Mouse (Mus musculus): ENCODE results near the gene Atp5b. TPM values are rescaled to one million over a fixed set of nuclear protein-coding genes. Genes with fewer than 3 reads are reported as not detected.
"Not testable (repeated sequence)": the region's sequence is repeated elsewhere in the genome, so short reads cannot be mapped to it uniquely, and the experiment has no call there.

The Atp5b gene
- total and polyA plus RNA-seq, 3 experiments: 7,689 to 9,158 (median 8,017) TPM

DNA sequence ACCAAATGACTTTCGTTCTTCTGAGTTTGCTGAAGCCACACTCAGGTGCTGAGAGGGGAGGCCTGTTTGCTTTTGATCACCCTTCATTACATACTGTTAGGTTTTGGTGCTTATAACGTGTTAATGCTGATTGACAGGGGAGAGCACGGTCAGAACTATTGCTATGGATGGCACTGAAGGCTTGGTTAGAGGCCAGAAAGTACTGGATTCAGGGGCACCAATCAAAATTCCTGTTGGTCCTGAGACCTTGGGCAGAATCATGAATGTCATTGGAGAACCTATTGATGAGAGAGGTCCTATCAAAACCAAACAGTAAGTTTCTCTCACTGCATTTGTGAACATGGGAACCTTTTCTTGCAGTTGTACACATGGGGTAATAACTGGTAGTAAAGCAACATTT is 1.1 kb downstream of the Atp5b start:
- no peak for DNase-seq
- under 1% methylated on average over 3 of the region's 3 CpGs for WGBS
- peak overlapping the region; percentile 94 for H3K27ac ChIP-seq

DNA sequence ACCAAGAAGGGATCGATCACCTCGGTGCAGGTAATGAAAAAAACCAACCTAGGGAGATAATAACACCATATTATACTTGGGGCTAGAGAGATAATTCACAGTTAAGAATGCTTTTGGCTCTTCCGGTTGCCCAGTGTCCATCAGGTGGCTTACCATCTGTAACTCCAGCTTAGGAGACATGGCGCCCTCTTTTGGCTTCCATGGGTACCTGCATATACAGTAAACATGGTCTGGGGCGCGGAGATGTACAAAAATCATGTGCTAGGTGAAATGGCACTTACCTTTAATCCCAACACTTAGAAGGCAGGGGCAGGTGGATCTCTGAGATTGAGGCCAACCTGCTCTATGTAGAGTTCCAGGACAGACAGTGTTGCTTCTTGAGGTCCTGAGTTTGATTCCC is 3.3 kb downstream of the Atp5b start:
- Histone ChIP-seq H3K27ac (no peak overlapping the region), H3K79me2 (replicated peaks; ENCODE audit: control insufficient read depth, insufficient read depth, low read length) (peaks cover 7% of the 10 kb centered on the region), H3K4me3 (peak overlapping the region; percentile 92; the same call in 1 of the 2 replicates), H3K4me1 (ENCODE audit: control insufficient read depth, insufficient read depth, low read length) (peaks cover 8% of the 10 kb centered on the region), H3K27me3 (ENCODE audit: control insufficient read depth, insufficient read depth, low read length) (no peaks in the 10 kb centered on the region), H3K36me3 (ENCODE audit: control insufficient read depth, insufficient read depth, low read length) (peaks cover 54% of the 10 kb centered on the region), H3K9ac (ENCODE audit: low read depth, low read length) (no peak overlapping the region)
- TF ChIP-seq POLR2A (IDR thresholded peaks at IDR 0.05; ENCODE audit: insufficient read depth, low read depth, low read length) (no peak), CTCF (IDR thresholded peaks at IDR 0.05) (peak; percentile 68), EP300 (IDR thresholded peaks at IDR 0.05; ENCODE audit: insufficient read depth, low read depth, low read length) (no peak)
- DNase-seq: no peak
- intact Hi-C loops (cut with DNase I): no loop called here
- WGBS: 51% methylated on average over 6 of the region's 6 CpGs

More for the DNA sequence above, 1.1 kb downstream of the Atp5b start:
- TF ChIP-seq POLR2A (IDR thresholded peaks at IDR 0.05; ENCODE audit: insufficient read depth, low read depth, low read length) (0 out of 2 replicates have a peak, but pooled peaks have one; percentile 22), CTCF (IDR thresholded peaks at IDR 0.05) (no peak)
- H3K27me3 ChIP-seq (ENCODE audit: control insufficient read depth, insufficient read depth, low read length): no peaks in the 10 kb centered on the region
- peaks cover 7% of the 10 kb centered on the region for H3K79me2 ChIP-seq (replicated peaks; ENCODE audit: control insufficient read depth, insufficient read depth, low read length)
- peak overlapping the region; percentile 86 for H3K9ac ChIP-seq (ENCODE audit: low read depth, low read length)
- H3K4me3 ChIP-seq: peak overlapping the region; percentile 92
- intact Hi-C loops (cut with DNase I): no loop called here
- peaks cover 6% of the 10 kb centered on the region for H3K4me1 ChIP-seq (ENCODE audit: control insufficient read depth, insufficient read depth, low read length)
- H3K36me3 ChIP-seq (ENCODE audit: control insufficient read depth, insufficient read depth, low read length): peaks cover 39% of the 10 kb centered on the region

DNA sequence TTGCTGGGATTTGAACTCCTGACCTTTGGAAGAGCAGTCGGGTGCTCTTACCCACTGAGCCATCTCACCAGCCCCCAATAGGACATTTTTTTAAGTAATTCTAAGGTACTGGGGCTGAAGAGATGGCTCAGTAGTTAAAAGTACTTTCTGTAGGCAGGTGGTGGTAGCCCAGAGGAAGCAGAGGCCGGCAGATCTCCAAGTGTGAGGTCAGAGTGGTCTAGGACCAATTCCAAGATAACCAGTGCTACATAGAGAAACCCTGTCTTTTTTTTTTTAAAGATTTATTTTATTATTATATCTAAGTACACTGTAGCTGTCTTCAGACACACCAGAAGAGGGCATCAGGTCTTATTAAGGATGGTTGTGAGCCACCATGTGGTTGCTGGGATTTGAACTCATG is 4.1 kb downstream of the Atp5b start:
- H3K27me3 ChIP-seq (ENCODE audit: control insufficient read depth, insufficient read depth, low read length); H3K9ac ChIP-seq (ENCODE audit: low read depth, low read length); DNase-seq; H3K4me3 ChIP-seq; H3K79me2 ChIP-seq (replicated peaks; ENCODE audit: control insufficient read depth, insufficient read depth, low read length); H3K27ac ChIP-seq; H3K4me1 ChIP-seq (ENCODE audit: control insufficient read depth, insufficient read depth, low read length); intact Hi-C loops (cut with DNase I): not testable (repeated sequence)
- 33% methylated on average over 2 of the region's 2 CpGs for WGBS
- peaks cover 54% of the 10 kb centered on the region for H3K36me3 ChIP-seq (ENCODE audit: control insufficient read depth, insufficient read depth, low read length)

DNA sequence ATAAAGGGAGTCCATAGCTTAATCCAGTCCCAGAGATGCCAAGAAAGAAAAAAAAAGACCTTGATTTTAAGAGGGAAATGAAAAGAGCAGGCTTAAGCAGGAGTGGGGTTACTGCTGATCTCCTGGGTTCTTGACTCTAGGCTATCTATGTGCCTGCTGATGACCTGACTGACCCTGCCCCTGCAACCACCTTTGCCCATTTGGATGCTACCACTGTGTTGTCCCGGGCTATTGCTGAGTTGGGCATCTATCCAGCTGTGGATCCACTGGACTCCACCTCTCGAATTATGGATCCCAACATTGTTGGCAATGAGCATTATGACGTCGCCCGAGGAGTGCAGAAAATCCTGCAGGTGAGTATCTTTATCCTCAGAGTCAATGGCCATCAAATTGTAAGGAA is 5.1 kb downstream of the Atp5b start:
- WGBS: 52% methylated on average over 5 of the region's 5 CpGs
- H3K4me1 ChIP-seq (ENCODE audit: control insufficient read depth, insufficient read depth, low read length): peaks cover 7% of the 10 kb centered on the region
- H3K36me3 ChIP-seq (ENCODE audit: control insufficient read depth, insufficient read depth, low read length): peaks cover 54% of the 10 kb centered on the region
- DNase-seq: no peak
- no peak overlapping the region for H3K4me3 ChIP-seq
- no peak overlapping the region for H3K9ac ChIP-seq (ENCODE audit: low read depth, low read length)
- intact Hi-C loops (cut with DNase I): no loop called here
- H3K79me2 ChIP-seq (replicated peaks; ENCODE audit: control insufficient read depth, insufficient read depth, low read length): peaks cover 7% of the 10 kb centered on the region
- no peak overlapping the region for H3K27ac ChIP-seq
- H3K27me3 ChIP-seq (ENCODE audit: control insufficient read depth, insufficient read depth, low read length): no peaks in the 10 kb centered on the region
- TF ChIP-seq CTCF (IDR thresholded peaks at IDR 0.05): no peak
- peak; percentile 13; the same call in 1 of the 2 replicates for TF ChIP-seq POLR2A (IDR thresholded peaks at IDR 0.05; ENCODE audit: insufficient read depth, low read depth, low read length)
- no peak for TF ChIP-seq EP300 (IDR thresholded peaks at IDR 0.05; ENCODE audit: insufficient read depth, low read depth, low read length)

DNA sequence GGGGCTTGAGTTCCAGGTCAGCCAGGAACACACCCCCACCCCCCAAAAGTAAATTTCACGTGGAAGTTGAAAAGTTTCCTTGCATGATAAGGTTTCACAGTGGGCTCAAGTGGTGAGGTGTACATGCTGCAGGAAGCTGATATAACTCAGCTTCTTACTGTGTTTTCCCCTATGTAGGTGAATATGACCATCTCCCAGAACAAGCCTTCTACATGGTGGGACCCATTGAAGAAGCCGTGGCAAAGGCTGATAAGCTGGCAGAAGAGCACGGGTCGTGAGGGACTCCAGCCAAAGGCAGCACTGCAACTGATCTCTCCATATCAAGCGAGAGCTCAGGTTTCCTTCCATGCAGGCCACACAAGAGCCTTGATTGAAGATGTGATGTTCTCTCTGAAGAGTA is 6.8 kb downstream of the Atp5b start:
- intact Hi-C loops (cut with DNase I): loop anchor here (1.0 to 10.0 kb wide), 2 partner anchors 31 to 405 kb away; partner anchors contain the start of genes Myl6 and Myl6b
- Histone ChIP-seq H3K36me3 (ENCODE audit: control insufficient read depth, insufficient read depth, low read length) (peaks cover 50% of the 10 kb centered on the region), H3K4me3 (no peak overlapping the region), H3K4me1 (ENCODE audit: control insufficient read depth, insufficient read depth, low read length) (peaks cover 8% of the 10 kb centered on the region), H3K27ac (no peak overlapping the region), H3K27me3 (ENCODE audit: control insufficient read depth, insufficient read depth, low read length) (no peaks in the 10 kb centered on the region), H3K79me2 (replicated peaks; ENCODE audit: control insufficient read depth, insufficient read depth, low read length) (peaks cover 2% of the 10 kb centered on the region; the same call in 1 of the 2 replicates), H3K9ac (ENCODE audit: low read depth, low read length) (no peak overlapping the region)
- TF ChIP-seq CTCF (IDR thresholded peaks at IDR 0.05) (no peak), POLR2A (IDR thresholded peaks at IDR 0.05; ENCODE audit: insufficient read depth, low read depth, low read length) (no peak; the same call in 1 of the 2 replicates), EP300 (IDR thresholded peaks at IDR 0.05; ENCODE audit: insufficient read depth, low read depth, low read length) (no peak)
- DNase-seq: no peak
- WGBS: 27% methylated on average over 5 of the region's 5 CpGs

DNA sequence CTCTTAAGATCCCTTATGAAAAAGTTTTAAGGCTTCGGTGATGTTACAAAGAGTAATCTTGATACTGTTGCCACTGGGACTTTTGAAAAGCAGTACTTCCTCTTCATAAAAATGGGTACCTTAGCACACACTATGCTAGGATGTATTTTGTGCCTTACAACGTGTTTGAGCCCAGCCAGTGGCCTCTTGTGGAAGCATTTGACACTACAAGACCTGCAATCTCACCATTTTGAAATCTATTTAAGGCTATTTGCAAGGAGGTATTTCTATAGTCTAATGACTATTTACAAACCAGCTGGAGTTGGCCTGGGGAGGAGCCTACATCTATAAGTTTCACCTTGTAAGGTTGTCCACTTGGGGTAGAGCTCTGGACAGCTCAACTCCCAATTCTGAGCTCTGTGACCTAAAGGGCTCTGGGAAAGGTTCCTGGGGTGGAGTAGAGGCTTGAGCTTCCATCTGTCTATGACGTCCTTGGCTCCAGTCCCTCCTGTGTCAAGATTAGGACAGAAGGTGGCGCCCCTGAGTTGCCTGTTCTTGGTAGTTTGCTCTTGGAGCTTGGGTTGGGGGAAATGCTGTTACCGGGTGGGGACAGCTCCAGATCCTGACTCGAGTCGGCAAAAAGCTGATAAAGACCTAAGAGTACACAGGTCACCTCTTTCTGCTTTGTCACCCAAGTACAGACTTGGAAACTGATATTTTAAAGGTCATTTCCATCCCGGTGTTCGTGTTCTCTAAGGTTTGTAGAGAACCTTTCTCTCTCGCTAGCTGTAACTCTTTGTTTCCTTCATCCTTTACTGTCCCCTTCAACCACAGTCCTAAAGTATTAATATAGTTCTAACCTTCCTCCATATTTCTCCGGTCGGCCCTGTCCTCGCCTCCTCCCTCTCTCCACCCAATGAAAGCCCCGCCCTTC is 7.8 kb downstream of the Atp5b start:
- peaks cover 6% of the 10 kb centered on the region for H3K4me1 ChIP-seq (ENCODE audit: control insufficient read depth, insufficient read depth, low read length)

More for the DNA sequence above, 7.8 kb downstream of the Atp5b start:
- peak overlapping the region; percentile 91 for H3K27ac ChIP-seq
- peak overlapping the region; percentile 59 for H3K9ac ChIP-seq (ENCODE audit: low read depth, low read length)
- WGBS: 4% methylated on average over 14 of the region's 14 CpGs
- TF ChIP-seq EP300 (IDR thresholded peaks at IDR 0.05; ENCODE audit: insufficient read depth, low read depth, low read length) (peak; percentile 94), CTCF (IDR thresholded peaks at IDR 0.05) (peak; percentile 83), POLR2A (IDR thresholded peaks at IDR 0.05; ENCODE audit: insufficient read depth, low read depth, low read length) (peak; percentile 69)
- DNase-seq: peak; percentile 88 to 91
- H3K4me3 ChIP-seq: peak overlapping the region; percentile 81
- no peaks in the 10 kb centered on the region for H3K79me2 ChIP-seq (replicated peaks; ENCODE audit: control insufficient read depth, insufficient read depth, low read length)
- intact Hi-C loops (cut with DNase I): loop anchor here (1.0 to 10.0 kb wide), 2 partner anchors 32 to 404 kb away; partner anchors contain the start of genes Myl6 and Myl6b
- H3K36me3 ChIP-seq (ENCODE audit: control insufficient read depth, insufficient read depth, low read length): peaks cover 40% of the 10 kb centered on the region
- no peaks in the 10 kb centered on the region for H3K27me3 ChIP-seq (ENCODE audit: control insufficient read depth, insufficient read depth, low read length)
